Mouse (Mus musculus) intestine, embryonic 14.5 days (tissue): Measurements from ENCODE around the gene Scg2. TPM values are rescaled to one million over a fixed set of nuclear protein-coding genes. Genes with fewer than 3 reads are reported as not detected.

ENCODE experiments used
- ATAC-seq: fragments of 200-750 bp; cut with Nextera tagmentation; replicated peaks from 2 replicates; pipeline ENCODE4 v1.8.0; 2017; ENCODE audit warnings: low read depth, moderate number of reproducible peaks, moderate TSS enrichment, moderate library complexity; ENCODE audit not compliant: low FRiP score, low TSS enrichment
- DNase-seq: peaks from one replicate; pipeline ENCODE4 v3.0.0-alpha.2; 2018; ENCODE audit warnings: low spot score
- H3K27ac ChIP-seq: fragments of 300-500 bp; sonication (generic); 2 replicates; pipeline ENCODE4 v1.5.1; 2014; ENCODE audit warnings: low read depth, mild to moderate bottlenecking, control low read depth
- H3K27me3 ChIP-seq: fragments of 300-500 bp; sonication (generic); replicated peaks from 2 replicates; pipeline ENCODE4 v1.6.1; 2014; ENCODE audit warnings: low read length, control low read depth; ENCODE audit not compliant: control insufficient read depth, insufficient read depth
- H3K36me3 ChIP-seq: fragments of 300-500 bp; sonication (generic); 2 replicates; pipeline ENCODE4 v1.6.1; 2014; ENCODE audit warnings: low read length, control low read depth; ENCODE audit not compliant: control insufficient read depth, insufficient read depth
- H3K4me1 ChIP-seq: fragments of 300-500 bp; sonication (generic); replicated peaks from 2 replicates; pipeline ENCODE4 v1.6.1; 2014; ENCODE audit warnings: low read length, control low read depth, mixed read lengths; ENCODE audit not compliant: control insufficient read depth, insufficient read depth
- H3K4me2 ChIP-seq: fragments of 300-500 bp; sonication (generic); 2 replicates; pipeline ENCODE4 v1.6.1; 2014; ENCODE audit warnings: low read length
- H3K4me3 ChIP-seq: fragments of 300-500 bp; sonication (generic); 2 replicates; pipeline ENCODE4 v1.5.1; 2014; ENCODE audit warnings: low read depth, low read length, control low read depth, mixed read lengths
- H3K9ac ChIP-seq: fragments of 300-500 bp; sonication (generic); 2 replicates; pipeline ENCODE4 v1.6.1; 2014; ENCODE audit warnings: mild to moderate bottlenecking, low read length
- H3K9me3 ChIP-seq: fragments of 300-500 bp; sonication (generic); 2 replicates; pipeline ENCODE4 v1.6.1; 2016; ENCODE audit warnings: low read length, control low read depth; ENCODE audit not compliant: control insufficient read depth
- WGBS: fragments of 180-500 bp; shearing (Covaris S2); extraction: QIAGEN DNeasy Blood & Tissue Kit; methylation state at CpG from one replicate; pipeline ENCODE4 v1.1.7; 2014; 5-methylcytosine and 5-hydroxymethylcytosine counted together
- polyA plus RNA-seq: library from polyadenylated mRNA; unstranded; fragments of >200 nt; fragmentation: Nextera tagmentation; extraction: Ambion mirVana; gene quantifications from 2 replicates; pipeline ENCODE4 v1.2.1, GENCODE M21; 2014

Gene Scg2
- polyA plus RNA-seq = 5.2 and 7.0 TPM in 2 replicates

GRCm38 (mm10) chr1:79439609-79440308 lies at the start of gene Scg2:
Gene Scg2 (minus strand): TSS chr1:79440120.
- no peak within 1 kb of the TSS for H3K27ac ChIP-seq
- H3K9me3 ChIP-seq = no peaks in the 10 kb centered on the region
- no peaks in the 10 kb centered on the region for H3K27me3 ChIP-seq
- ATAC-seq (peak; percentile 92), DNase-seq (peak; percentile 94)
- H3K36me3 ChIP-seq = no peaks in the 10 kb centered on the region
- H3K4me2 ChIP-seq = 0 out of 2 replicates have a peak within 1 kb of the TSS, but pooled peaks have one; percentile 22
- WGBS = 13% methylated on average over 22 of the region's 22 CpGs
- no peak within 1 kb of the TSS for H3K4me3 ChIP-seq
- no peak within 1 kb of the TSS for H3K9ac ChIP-seq
- no peaks in the 10 kb centered on the region for H3K4me1 ChIP-seq

GRCm38 (mm10) chr1:79485546-79485945 lies 45.6 kb upstream of the Scg2 start:
- Histone ChIP-seq H3K4me3 (no peak overlapping the region), H3K36me3 (no peaks in the 10 kb centered on the region), H3K4me2 (no peak overlapping the region), H3K9ac (no peak overlapping the region), H3K9me3 (no peaks in the 10 kb centered on the region), H3K27ac (no peak overlapping the region), H3K4me1 (no peaks in the 10 kb centered on the region), H3K27me3 (no peaks in the 10 kb centered on the region)
- ATAC-seq (no peak), DNase-seq (no peak)
- 93% methylated on average over 6 of the region's 6 CpGs for WGBS

DNA sequence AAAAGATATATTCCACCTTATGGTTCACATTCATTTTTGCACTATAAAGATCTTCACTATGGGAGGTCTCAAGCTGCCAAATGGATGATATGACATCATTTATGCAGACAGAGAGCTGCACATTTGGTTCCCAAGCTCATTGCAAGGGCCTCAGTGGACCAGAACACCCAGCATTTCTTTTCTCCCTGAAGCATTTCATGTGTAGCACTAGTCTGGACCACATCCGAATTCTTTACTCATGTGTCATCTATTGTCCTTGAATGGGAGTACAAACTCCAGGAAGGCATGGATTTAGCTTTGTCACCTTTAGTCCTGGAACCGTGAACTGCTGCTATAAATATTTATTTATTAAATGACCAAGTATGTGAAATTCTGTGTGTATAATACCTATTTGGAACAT lies 30.9 kb upstream of the Scg2 start:
- H3K27me3 ChIP-seq = no peaks in the 10 kb centered on the region
- H3K27ac ChIP-seq = no peak overlapping the region
- no peak overlapping the region for H3K4me3 ChIP-seq
- H3K4me1 ChIP-seq = no peaks in the 10 kb centered on the region
- no peak for ATAC-seq
- H3K4me2 ChIP-seq = no peak overlapping the region
- no peak for DNase-seq
- H3K9ac ChIP-seq = no peak overlapping the region
- 74% methylated on average over 2 of the region's 2 CpGs for WGBS
- no peaks in the 10 kb centered on the region; the same call in 1 of the 2 replicates for H3K9me3 ChIP-seq
- no peaks in the 10 kb centered on the region for H3K36me3 ChIP-seq

DNA sequence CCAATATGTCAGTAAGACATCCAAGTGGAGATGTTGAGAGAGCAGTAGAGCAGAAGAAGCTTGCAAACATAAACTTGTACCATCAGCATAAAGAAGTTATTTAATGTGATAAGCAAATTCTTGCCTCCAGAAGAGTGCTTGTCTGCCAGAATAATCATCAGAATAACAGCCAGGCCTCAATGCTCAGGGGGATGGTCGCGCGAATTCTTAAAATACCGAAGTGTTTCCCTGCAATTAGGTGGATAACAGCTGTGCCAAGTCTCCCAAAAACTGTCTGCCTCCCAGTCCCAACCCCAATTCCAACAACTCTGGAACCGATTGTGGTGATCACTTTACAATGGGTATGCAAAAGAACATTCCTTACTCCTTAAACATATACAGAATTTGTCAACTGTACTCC lies 30.0 kb upstream of the Scg2 start:
- H3K4me3 ChIP-seq = no peak overlapping the region
- no peaks in the 10 kb centered on the region for H3K27me3 ChIP-seq
- no peak for ATAC-seq
- no peak overlapping the region for H3K27ac ChIP-seq
- no peak overlapping the region for H3K9ac ChIP-seq
- no peaks in the 10 kb centered on the region for H3K36me3 ChIP-seq
- no peak for DNase-seq
- H3K4me1 ChIP-seq = no peaks in the 10 kb centered on the region
- 81% methylated on average over 5 of the region's 5 CpGs for WGBS
- no peaks in the 10 kb centered on the region for H3K9me3 ChIP-seq
- no peak overlapping the region for H3K4me2 ChIP-seq

DNA sequence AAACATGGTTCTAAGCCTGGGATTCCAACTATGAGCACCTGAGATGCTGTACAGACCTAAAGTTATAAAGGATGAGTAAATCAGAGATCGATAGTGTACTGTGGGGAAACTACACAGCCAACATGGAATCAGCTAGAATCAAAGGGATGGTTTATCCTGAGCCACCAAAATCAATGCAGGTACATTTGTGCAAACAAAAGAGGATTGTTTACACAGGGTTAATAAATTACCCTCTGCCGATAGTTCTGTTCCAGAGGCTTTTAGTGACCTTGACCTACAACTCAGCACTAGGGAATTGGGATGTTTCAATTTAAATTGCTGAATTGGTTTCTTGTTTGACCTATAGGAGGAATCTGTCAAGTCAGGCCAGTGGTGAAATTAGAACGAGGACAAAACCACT lies 26.7 kb upstream of the Scg2 start:
- peak; percentile 64; the same call in 1 of the 2 replicates for ATAC-seq
- 20% methylated on average over 3 of the region's 3 CpGs for WGBS

DNA sequence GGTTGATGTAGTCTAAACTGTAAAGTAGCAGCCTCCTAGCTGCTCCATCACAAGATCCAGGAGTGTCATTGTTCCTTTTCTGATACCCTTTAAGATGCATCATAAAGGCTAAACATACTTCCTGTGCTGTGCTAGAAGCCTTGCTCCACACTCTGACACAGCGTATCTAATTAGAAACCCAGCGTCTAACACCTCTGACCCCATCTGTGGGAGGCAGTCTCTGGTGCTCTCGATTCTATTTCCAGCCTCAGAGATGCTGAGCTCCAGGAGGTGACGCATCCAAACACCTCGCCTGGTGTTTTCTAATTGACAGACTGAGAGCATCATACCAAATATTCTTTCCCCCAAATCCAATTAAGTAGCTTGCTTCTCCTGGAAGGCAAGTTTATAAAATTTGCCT lies 18.6 kb upstream of the Scg2 start:
- Histone ChIP-seq H3K9ac (no peak overlapping the region), H3K36me3 (no peaks in the 10 kb centered on the region), H3K27me3 (no peaks in the 10 kb centered on the region), H3K4me3 (no peak overlapping the region), H3K4me2 (no peak overlapping the region), H3K9me3 (no peaks in the 10 kb centered on the region), H3K27ac (no peak overlapping the region), H3K4me1 (no peaks in the 10 kb centered on the region)
- ATAC-seq = no peak
- WGBS = 43% methylated on average over 5 of the region's 5 CpGs
- DNase-seq = no peak

More for the DNA sequence above, 26.7 kb upstream of the Scg2 start:
- Histone ChIP-seq H3K4me1 (no peaks in the 10 kb centered on the region), H3K4me2 (no peak overlapping the region), H3K36me3 (no peaks in the 10 kb centered on the region), H3K9me3 (no peaks in the 10 kb centered on the region), H3K9ac (no peak overlapping the region), H3K4me3 (no peak overlapping the region), H3K27me3 (no peaks in the 10 kb centered on the region), H3K27ac (no peak overlapping the region)
- DNase-seq = no peak

DNA sequence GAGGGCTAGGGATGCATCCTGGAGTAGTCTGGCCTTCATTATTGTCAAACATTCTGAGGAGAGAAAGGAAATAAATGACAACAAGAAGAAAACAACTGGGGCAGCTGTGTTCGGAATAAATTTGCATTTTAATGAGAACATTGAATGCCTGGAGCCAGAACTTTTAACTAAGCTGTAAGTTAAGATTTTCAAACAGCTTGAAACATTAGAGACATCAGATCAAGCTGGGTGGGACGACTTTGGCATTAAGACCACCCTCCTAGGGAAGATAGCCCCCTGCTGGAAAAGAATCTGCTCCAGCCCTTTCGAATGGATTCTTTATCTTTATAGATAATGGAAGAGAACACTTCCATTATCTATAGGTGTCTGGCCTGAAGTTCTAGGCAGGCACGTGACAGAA lies 14.2 kb upstream of the Scg2 start:
- Histone ChIP-seq H3K4me2 (no peak overlapping the region), H3K36me3 (no peaks in the 10 kb centered on the region), H3K27me3 (no peaks in the 10 kb centered on the region), H3K27ac (no peak overlapping the region), H3K9me3 (no peaks in the 10 kb centered on the region), H3K9ac (no peak overlapping the region), H3K4me1 (no peaks in the 10 kb centered on the region), H3K4me3 (no peak overlapping the region)
- no peak for ATAC-seq
- no peak for DNase-seq
- WGBS = 34% methylated on average over 4 of the region's 4 CpGs

GRCm38 (mm10) chr1:79452339-79452738 lies 12.4 kb upstream of the Scg2 start:
- no peak overlapping the region for H3K4me2 ChIP-seq
- H3K27ac ChIP-seq = no peak overlapping the region
- WGBS = 84% methylated on average over 1 of the region's 1 CpGs
- no peaks in the 10 kb centered on the region for H3K9me3 ChIP-seq
- ATAC-seq = no peak
- no peak overlapping the region for H3K9ac ChIP-seq
- H3K4me1 ChIP-seq = no peaks in the 10 kb centered on the region
- no peaks in the 10 kb centered on the region for H3K36me3 ChIP-seq
- DNase-seq = no peak
- no peaks in the 10 kb centered on the region for H3K27me3 ChIP-seq
- H3K4me3 ChIP-seq = no peak overlapping the region

DNA sequence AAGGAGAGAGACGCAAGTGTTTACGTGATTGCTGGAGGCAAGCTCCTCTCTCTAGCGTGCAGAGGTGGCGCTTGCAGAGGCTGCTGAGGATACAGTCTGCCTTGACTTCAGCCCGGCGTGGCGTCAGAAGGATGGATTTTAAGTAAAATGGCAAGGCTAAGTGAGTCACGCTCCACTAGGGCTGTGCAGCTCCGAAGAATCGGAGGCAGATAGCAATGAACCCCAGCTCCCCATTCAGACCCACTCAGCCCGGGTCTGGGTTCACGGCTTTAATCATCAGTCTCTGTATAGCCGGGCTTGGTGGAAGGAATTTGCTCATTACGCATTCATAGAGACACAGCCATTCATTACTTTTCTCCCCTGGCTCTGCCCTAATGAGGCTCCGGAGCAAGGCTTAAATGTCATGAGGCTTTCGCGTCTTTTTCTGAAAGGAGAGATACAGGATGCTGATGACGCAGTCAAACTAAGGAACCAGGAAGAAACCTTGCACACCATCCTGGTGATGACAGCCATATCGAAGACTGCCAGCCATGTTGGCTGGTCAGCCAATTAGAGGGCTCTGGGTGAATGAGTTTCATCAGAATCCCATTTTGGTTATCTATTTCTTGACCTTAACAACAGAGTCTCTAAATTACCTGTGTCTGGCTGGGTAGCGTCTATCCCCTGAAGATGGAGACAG lies 10.6 kb upstream of the Scg2 start:
- no peaks in the 10 kb centered on the region for H3K4me1 ChIP-seq
- no peaks in the 10 kb centered on the region for H3K9me3 ChIP-seq
- H3K9ac ChIP-seq = no peak overlapping the region
- H3K36me3 ChIP-seq = no peaks in the 10 kb centered on the region
- H3K27me3 ChIP-seq = no peaks in the 10 kb centered on the region
- 31% methylated on average over 20 of the region's 20 CpGs for WGBS
- H3K4me2 ChIP-seq = peak overlapping the region; percentile 30
- DNase-seq (no peak), ATAC-seq (no peak)
- no peak overlapping the region for H3K27ac ChIP-seq
- no peak overlapping the region for H3K4me3 ChIP-seq
